Mouse (Mus musculus) heart, postnatal 36 days (tissue): ENCODE results near the gene Vav2. TPM values are rescaled to one million over a fixed set of nuclear protein-coding genes. Genes with fewer than 3 reads are reported as not detected.

Source experiments
- DNase-seq, 2 experiments: peaks; one replicate each; pipeline ENCODE4 v3.0.0; 2021 to 2022
- intact Hi-C: fragments of 180-260 bp; cut with DNase I; formaldehyde crosslinking; loops from one replicate; pipeline ENCODE4 v1.15.1; 2025
- total RNA-seq, 2 experiments: library from RNA; stranded (reverse); gene quantifications; 2 replicates each; pipeline ENCODE4 v1.2.3; 2021

Vav2 gene
- 10 to 100 TPM; 14.0 to 14.4 TPM for total RNA-seq

DNA sequence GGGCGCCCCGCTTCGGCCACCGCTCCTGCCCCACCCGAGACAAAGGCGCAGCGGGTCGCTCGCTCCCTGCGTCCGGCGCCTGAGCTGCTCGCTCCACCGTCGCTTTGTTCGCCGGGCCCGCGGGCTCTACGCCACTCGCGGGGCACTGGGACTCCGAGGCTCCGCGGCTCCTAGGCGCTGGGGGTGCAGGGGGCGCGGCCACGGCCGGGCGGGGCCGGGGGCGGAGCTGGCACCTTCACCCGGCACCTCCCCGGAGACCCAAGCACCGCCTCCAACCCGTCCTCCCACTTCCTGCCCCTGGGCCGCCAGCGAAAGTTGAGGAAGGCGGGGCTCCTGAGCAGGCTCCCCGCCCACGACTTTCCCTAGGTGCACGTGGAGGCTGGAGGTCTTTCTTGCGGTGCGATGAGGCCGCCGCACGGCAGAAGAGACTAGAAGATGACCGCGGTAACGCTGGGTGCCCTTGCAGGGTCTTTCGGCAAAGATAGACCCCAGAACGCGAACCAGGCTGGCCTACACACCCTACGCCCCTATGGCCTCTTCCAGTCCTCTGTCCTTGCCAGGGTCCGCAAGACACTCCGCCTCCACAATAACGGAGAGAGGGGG lies at the start of gene Vav2:
Vav2 (minus strand) TSS at position 179 of the 603 bp plus-strand sequence.
- intact Hi-C loops = no loop called here
- peak; percentile 91 to 93 for DNase-seq

DNA sequence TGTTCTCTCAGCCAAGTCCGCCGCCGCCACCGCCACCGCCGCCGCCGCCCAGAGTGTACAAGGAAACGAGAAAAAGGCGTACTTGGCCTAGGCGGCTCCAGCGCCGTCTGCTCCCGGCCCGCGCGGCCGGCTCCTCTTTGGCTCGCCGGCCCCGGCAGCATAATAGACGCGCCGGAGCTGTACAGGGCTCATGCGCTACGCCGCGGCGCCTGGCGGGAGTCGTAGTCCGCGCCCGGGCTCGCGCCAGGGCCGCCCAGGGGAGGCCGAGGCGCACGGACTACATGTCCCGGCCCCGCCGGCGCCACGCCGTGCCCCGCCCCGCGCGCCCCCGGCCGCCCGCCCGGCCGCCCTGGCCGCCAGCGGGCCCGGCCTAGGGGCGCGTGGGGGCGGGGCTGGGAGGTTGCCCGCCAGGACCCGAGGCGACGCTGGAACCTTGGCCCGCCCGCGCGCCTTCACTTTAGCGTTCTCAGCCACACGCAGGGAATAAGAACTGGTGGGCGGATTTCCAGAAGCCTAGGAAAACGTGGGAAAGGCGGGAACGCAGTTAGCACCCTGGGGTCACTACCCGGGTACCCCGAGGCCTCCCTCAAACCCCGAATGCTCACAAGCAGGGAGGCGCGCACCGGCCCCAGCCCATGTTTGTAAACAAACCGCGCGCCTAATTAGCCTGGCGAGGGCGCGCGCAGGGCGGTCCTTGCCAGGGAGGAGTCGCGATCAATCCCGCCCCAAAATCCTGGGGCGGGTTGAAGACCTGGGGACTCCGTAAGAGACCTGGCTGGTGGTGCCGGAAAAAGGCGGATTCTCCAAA lies 48.9 kb upstream of the Vav2 start:
- peak; percentile 89 to 90 for DNase-seq
- intact Hi-C loops = loop anchor here (2.0 kb wide), 2 partner anchors 29 to 39 kb away; partner anchors contain the start of gene Wdr5

DNA sequence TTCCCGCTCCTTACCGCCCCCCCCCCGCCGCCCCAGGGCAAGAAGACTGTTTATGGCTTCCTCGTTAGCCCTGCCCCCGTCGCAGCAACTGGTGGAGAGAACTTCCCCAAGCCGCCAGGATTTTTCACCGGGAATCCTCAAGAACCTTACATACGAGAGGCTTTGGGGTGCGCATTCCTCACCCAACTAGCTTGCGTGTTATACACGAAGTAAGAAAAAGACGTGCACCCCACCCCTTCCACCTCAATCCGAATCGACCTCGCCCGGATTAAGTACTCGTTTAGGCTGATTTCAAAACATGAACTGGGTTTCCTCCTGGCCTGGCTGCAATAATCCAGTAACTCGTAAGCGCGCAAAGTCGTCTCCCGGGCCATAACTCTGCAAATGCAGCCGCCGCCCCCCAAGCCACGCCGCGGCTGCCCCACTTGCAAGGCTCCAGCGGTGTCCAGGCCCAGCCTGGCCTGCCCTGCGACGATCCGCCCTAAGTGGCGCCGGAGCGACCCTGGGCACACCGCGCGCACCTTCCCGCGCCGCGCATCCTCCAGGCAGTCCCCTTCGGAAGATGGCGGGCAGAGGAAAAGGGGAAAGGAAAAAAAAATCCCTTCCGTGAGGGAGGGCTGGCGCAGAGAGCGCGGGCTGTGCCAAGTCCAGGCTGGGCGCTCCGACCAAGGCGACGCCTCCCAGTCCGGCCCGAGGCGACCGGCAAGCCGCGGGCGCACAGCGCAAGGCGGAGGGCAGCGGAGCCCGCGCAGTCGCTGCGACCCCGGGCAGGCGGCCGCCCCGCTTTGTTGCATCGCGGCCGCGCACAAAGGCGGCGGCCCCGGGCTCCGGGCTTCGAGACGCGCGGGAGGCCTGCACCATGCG lies 48.0 kb upstream of the Vav2 start:
- DNase-seq = peak in 1 of 2 experiments; percentile 60
- intact Hi-C loops = loop anchor here (2.0 kb wide), 1 partner anchor 40 kb away; the partner anchor contains the start of gene Wdr5

DNA sequence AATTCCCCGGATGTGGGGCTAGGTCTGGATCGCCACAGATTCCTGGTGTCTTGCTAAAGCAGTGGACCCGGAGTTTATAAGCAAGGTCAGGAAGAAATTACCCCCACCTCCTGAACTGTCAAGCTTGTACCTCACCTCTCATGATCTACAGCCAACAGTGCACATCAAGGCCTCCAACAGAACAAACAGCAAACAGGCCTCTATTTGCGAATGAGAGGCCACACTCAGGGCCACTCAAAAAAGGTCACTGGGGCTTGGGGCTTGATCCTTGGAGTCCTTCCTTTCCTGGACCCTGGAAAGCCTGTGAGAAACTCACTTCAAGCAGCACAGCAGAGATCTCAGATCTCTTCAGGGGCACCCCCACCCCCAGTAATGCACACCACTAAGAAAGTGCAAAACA lies 47.1 kb upstream of the Vav2 start:
- no peak for DNase-seq
- intact Hi-C loops = loop anchor here (2.0 kb wide), 1 partner anchor 41 kb away; the partner anchor contains the start of gene Wdr5

GRCm38 (mm10) chr2:27473061-27473765 lies 46.4 kb upstream of the Vav2 start:
- no peak for DNase-seq
- intact Hi-C loops = no loop called here

DNA sequence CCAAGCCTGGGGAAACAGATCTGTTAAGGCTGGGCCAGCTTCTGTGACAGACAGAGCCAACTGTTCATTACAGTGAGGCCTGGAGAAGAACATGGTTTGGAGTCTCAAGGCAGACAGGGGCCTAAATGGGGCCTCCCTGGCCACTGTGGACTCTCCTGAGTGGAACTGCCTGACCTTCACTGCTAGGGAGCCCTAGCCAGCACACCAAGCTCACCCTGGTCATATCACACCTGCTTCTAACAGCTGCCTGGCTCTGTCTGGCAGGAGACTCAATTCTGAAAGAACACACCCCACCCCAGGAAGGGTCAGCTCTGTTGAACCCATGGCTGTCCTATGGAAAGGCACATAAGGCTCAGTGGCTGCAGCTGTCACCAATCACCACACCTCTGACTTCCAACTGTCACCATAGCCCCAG lies 44.3 kb upstream of the Vav2 start:
- DNase-seq = no peak
- intact Hi-C loops = no loop called here

DNA sequence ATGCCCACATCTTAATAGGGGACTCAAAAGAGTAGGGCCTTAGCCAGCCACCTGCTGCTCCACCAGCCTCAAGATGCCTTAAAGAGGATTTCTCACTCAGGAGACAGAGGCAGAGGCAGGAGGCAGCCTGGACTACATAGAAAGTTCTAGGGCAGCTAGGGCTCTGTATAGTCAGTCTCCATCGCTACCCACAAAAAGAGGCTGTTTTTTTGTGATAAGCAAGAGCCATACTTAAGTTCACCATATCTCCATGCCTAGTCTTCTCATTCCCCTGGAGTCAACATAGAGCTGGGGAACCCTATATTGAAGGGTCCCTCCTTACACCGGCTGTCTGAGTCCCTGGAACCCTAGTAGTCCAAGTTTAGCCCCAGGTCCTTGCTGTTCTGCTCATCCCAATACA lies 43.7 kb upstream of the Vav2 start:
- intact Hi-C loops = no loop called here
- no peak for DNase-seq

DNA sequence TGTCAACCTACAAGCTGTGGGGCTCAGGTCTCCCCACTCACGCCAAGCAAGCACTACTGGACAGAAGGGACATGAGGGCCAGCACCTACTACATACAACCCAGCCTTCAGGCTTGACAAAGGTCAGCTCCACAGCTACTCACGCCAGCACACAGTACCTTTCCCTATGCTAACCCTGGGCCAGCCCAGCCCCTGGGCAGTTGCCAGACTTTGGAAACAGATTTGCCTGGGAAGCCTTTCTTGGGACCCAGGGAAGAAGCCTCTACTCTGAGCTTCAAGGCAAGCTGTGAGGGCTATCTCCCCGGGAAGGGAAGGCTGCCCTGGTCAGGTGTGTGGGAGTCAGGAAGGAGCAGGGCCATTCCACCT lies 43.1 kb upstream of the Vav2 start:
- intact Hi-C loops = no loop called here
- DNase-seq = no peak

- no peak for DNase-seq
- intact Hi-C loops = no loop called here
Measured at GRCm38 (mm10) chr2:27469292-27469990, 42.6 kb upstream of the Vav2 start.

GRCm38 (mm10) chr2:27462901-27463300 lies 36.1 kb upstream of the Vav2 start:
- intact Hi-C loops = no loop called here
- DNase-seq = no peak

- DNase-seq = no peak
- intact Hi-C loops = no loop called here
Measured at GRCm38 (mm10) chr2:27461881-27462660, 35.2 kb upstream of the Vav2 start.

DNA sequence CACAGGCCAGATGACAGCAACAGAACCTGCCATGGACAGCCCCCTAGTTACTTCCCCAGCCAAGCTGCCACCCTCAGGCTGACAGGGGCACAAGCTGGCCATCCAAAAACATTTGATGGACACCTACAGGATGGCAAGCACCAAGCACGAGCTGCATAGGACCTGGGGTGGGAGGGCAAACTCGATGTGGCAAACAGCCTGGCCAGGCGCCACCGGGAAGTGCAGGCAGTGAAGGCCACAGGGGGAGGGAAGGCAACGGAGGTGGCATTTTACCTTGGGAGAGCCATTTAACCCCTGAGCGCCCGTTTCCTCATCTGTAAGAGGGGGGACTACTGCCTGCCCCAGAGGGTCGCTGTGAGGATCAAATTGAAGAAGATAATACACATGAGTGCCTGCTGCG lies 33.8 kb upstream of the Vav2 start:
- no peak for DNase-seq

GRCm38 (mm10) chr2:27460163-27460562 lies 33.3 kb upstream of the Vav2 start:
- DNase-seq = no peak
- intact Hi-C loops = no loop called here

More for the DNA sequence above, 33.8 kb upstream of the Vav2 start:
- intact Hi-C loops = no loop called here

GRCm38 (mm10) chr2:27459735-27460134 lies 32.9 kb upstream of the Vav2 start:
- intact Hi-C loops = no loop called here
- no peak for DNase-seq

DNA sequence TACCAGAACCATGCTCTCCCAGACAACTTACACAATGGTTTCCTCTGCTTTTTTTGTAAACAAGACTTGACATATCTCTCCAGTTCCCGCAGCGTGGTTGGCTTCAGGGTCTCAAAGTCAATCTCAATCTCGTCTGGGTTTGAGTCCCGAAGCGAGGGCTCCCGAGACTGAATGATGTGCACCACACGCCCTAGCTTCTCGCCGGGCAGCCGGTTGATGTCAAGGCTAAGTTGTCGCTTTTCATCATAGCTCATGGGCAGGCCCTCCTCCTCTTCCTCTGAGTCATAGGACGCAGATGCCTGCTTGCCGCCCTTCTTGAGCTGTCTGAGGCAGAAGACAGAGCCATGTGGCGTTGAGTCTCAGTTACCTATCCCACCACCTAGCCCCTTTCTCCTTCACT lies 23.4 kb upstream of the Vav2 start:
- intact Hi-C loops = no loop called here

GRCm38 (mm10) chr2:27447782-27448181 lies 20.9 kb upstream of the Vav2 start:
- intact Hi-C loops = loop anchor here (10.0 kb wide), 1 partner anchor 543 kb away; the partner anchor contains the start of gene Surf6
- DNase-seq = no peak

More for the DNA sequence above, 23.4 kb upstream of the Vav2 start:
- no peak for DNase-seq

DNA sequence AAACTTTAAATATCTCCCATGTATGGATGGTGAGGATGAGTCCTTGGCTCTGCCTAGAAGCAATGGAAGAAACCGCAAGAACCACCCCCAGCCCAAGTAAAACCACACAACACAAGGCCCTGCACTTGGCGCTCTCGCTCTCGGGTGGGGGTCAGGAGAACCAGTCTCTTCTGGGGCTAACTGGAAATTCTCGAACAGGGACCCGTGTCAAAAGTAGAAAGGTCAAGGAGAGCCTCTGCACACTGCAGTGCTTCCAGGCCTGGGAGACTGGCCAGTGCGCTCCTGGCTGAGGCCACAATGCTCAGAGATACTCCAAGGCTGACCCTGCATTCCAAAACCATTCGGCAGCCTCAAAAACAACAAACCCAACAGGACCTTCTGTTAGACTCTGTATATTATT lies 20.0 kb upstream of the Vav2 start:
- intact Hi-C loops = loop anchor here (10.0 kb wide), 1 partner anchor 542 kb away; the partner anchor contains the start of gene Surf6
- DNase-seq = no peak

DNA sequence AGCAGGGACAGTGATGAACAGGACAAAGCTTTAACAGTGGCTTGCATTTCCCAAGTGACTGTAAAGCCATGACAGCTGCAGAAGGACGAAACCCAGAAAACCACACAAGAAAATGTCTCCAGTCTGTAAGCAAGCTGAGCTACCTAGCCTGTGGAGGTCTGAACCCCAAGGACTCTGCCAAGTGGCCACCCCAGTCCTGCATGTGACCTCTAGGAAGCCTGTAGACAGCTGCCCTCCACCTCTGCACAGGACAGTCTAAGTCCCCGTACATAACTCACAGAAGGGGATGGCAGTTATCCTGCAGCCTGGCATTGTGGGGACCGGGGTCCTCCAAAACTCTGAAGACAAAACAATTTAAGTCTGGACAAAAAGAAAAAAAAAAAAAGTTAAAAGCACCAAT lies 19.1 kb upstream of the Vav2 start:
- DNase-seq = no peak
- intact Hi-C loops = loop anchor here (10.0 kb wide), 1 partner anchor 541 kb away; the partner anchor contains the start of gene Surf6

DNA sequence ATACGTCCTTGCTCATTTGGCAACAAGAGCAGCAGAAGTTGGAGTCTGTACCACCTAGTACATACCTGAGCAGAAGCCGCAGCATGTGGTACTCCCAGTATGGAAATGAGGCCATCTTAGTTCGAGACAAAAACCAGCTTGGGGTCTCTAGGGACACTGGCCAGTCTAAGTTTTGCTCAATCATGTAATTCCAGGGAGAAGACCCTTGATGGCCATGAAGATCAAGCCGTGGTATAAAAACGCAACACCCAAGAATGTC lies 16.5 kb upstream of the Vav2 start:
- DNase-seq = no peak
- intact Hi-C loops = loop anchor here (2.0 to 10.0 kb wide), 2 partner anchors 71 to 539 kb away; partner anchors contain the start of genes Surf6 and Wdr5
